Comparison of ENCODE assay signal across 18 mouse cellular contexts in the genomic region with DNA sequence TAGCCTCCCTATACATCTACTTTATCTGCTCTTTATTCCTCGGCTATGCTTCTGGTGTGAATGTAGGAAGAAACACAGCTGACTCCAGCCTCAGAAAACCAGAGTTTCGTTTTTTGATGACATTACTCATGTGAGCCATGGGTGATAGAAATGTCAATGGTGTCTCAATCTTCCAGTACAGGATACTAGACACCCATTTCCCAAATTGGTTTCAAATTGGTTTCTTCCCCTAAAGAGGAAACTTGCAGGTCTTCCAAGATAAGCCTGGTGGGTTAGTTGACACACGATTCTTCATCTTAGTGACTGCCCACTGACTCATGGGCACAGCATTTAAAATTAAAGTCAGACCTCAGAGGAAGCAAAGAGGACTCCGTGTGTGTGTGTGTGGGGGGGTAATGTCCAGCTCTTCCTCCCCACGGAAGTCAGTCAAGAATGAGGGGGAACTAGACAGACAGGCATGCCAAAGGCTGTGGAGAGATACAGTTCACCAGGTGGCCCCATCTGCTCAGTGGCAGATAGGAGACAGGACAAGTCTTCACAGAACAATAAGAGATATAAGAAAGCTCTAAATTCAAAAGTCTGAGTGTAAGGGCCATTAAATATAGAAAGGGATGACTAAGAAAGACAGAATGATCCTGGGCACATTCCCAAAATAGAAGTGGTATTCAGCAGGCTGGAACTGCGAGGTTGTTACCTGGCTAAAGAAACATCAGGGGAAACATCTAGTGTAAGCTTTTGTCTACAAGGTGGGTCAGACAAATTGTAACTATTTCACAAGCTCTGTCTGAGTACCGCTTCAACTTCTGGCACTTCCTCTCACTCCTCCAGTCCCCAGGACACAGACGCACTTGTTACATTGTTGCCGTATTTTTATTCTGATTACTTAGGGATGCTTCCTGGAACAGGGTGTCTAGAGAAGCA. TPM values are rescaled to one million over a fixed set of nuclear protein-coding genes. Genes with fewer than 3 reads are reported as not detected.
DNase-seq lines count a peak whose midpoint lies in the region; ATAC-seq and TF ChIP-seq lines count a peak whose summit lies in the region.
"Had no signal": no experiment of that assay in that cellular context is flagged by ENCODE, and none has a peak within 500 bp of the region (broad histone marks: within the 10 kb centered on the region; RNA-seq: fewer than 3 reads in every experiment).

No protein-coding gene starts in this region.

- TF ChIP-seq CTCF in bone marrow macrophage, adult 2 months (IDR thresholded peaks at IDR 0.05; ENCODE audit: low read depth, low read length), result no peak

- H3K36me3 ChIP-seq in neural tube, embryonic 15.5 days, result no peaks in the 10 kb centered on the region
- H3K36me3 ChIP-seq: embryonic facial prominence, embryonic 12.5 days; forebrain, embryonic 10.5 days; liver, embryonic 13.5 days; stomach, embryonic 15.5 days had no signal

- H3K4me1 ChIP-seq in bone marrow macrophage, adult 2 months (ENCODE audit: control insufficient read depth, insufficient read depth, low read length), result peaks cover 22% of the 10 kb centered on the region
- no peaks in the 10 kb centered on the region for H3K4me1 ChIP-seq in neural tube, embryonic 15.5 days
- H3K4me1 ChIP-seq: embryonic facial prominence, embryonic 12.5 days; forebrain, embryonic 10.5 days; liver, embryonic 13.5 days; stomach, embryonic 15.5 days had no signal

- peak overlapping the region; percentile 36 for H3K27ac ChIP-seq in bone marrow macrophage, adult 2 months (ENCODE audit: insufficient read depth, low read depth, low read length)
- no peak overlapping the region for H3K27ac ChIP-seq in neural tube, embryonic 15.5 days (replicated peaks)
- H3K27ac ChIP-seq: embryonic facial prominence, embryonic 12.5 days; forebrain, embryonic 10.5 days; liver, embryonic 13.5 days; stomach, embryonic 15.5 days had no signal

- no peaks in the 10 kb centered on the region for H3K9me3 ChIP-seq in neural tube, embryonic 15.5 days (replicated peaks)
- H3K9me3 ChIP-seq: embryonic facial prominence, embryonic 12.5 days; liver, embryonic 13.5 days; stomach, embryonic 15.5 days had no signal

- H3K9ac ChIP-seq in neural tube, embryonic 15.5 days (replicated peaks), result no peak overlapping the region
- H3K9ac ChIP-seq: embryonic facial prominence, embryonic 12.5 days; liver, embryonic 13.5 days; stomach, embryonic 15.5 days had no signal

- 0 out of 2 replicates have a peak overlapping the region, but pooled peaks have one; percentile 4 for H3K4me3 ChIP-seq in bone marrow macrophage, adult 2 months (ENCODE audit: insufficient read depth, low read length)
- no peak overlapping the region for H3K4me3 ChIP-seq in neural tube, embryonic 15.5 days (replicated peaks)
- H3K4me3 ChIP-seq: embryonic facial prominence, embryonic 12.5 days; forebrain, embryonic 10.5 days; liver, embryonic 13.5 days; stomach, embryonic 15.5 days had no signal

- no peaks in the 10 kb centered on the region for H3K27me3 ChIP-seq in neural tube, embryonic 15.5 days (replicated peaks)
- H3K27me3 ChIP-seq: embryonic facial prominence, embryonic 12.5 days; liver, embryonic 13.5 days; stomach, embryonic 15.5 days had no signal

- no peak overlapping the region for H3K4me2 ChIP-seq in neural tube, embryonic 15.5 days
- H3K4me2 ChIP-seq: embryonic facial prominence, embryonic 12.5 days; liver, embryonic 13.5 days; stomach, embryonic 15.5 days had no signal

- peak; percentile 8 to 60 for DNase-seq in lung, adult 18-20 months
- no peak for DNase-seq in lung, postnatal 10 days
- DNase-seq in lung, postnatal 25 days (ENCODE audit: low spot score), result peak; percentile 49
- peak; percentile 34 for DNase-seq in telencephalon, adult 2 months (ENCODE audit: low read depth, low spot score)
- DNase-seq in thymus, postnatal 4 days, result no peak
- DNase-seq: cerebellum, postnatal 36 days; heart, postnatal 10 days; kidney, adult 2 months; liver, embryonic 13.5 days; right cerebral cortex, adult 18-20 months; spleen, adult 18-20 months; thymus, postnatal 25 days had no signal

- no peak for TF ChIP-seq POLR2A in bone marrow macrophage, adult 2 months (IDR thresholded peaks at IDR 0.05; ENCODE audit: borderline replicate concordance, low read depth, low read length)

- whole genome bisulfite sequencing in neural tube, embryonic 15.5 days, result 68% methylated on average over 9 of the region's 9 CpGs

- ATAC-seq in neural tube, embryonic 15.5 days (ENCODE audit: low FRiP score), result no peak

RNA-seq across cellular contexts. Expression of gene Tmco5, which starts 44.3 kb away (rescaled TPM):
- polyA plus RNA-seq in bone marrow macrophage, adult 2 months (2012; ENCODE audit: insufficient read depth, insufficient read length, missing spikeins), result not detected in 2 replicates
- not detected in 2 replicates for polyA plus RNA-seq in neural tube, embryonic 15.5 days (2015; fragmentation: Nextera tagmentation; extraction: Ambion mirVana)
- polyA plus RNA-seq: embryonic facial prominence, embryonic 12.5 days; forebrain, embryonic 10.5 days; kidney, adult 2 months; limb, embryonic 11.5 days; liver, embryonic 13.5 days; stomach, embryonic 15.5 days had no signal

Comparison
In these comparisons a context has a peak if more than half of its experiments do, and no peak if none do; other contexts are left out.
1. DNase-seq: peak in lung, adult 18-20 months (2 of 2), lung, postnatal 25 days (single experiment) and telencephalon, adult 2 months (single experiment); none in lung, postnatal 10 days (single experiment) and thymus, postnatal 4 days (single experiment).